Mouse (Mus musculus) liver, embryonic 16.5 days (tissue): ENCODE results near the gene Dpagt1. TPM values are rescaled to one million over a fixed set of nuclear protein-coding genes. Genes with fewer than 3 reads are reported as not detected.
A peak's percentile ranks its signal among the peaks of the same experiment; 100 is the strongest.
"Not testable (repeated sequence)": the region's sequence is repeated elsewhere in the genome, so short reads cannot be mapped to it uniquely, and the experiment has no call there.

Experiments
- ATAC-seq: fragments of 200-750 bp; cut with Nextera tagmentation; 2 replicates; pipeline ENCODE4 v1.8.0; 2017; ENCODE audit warnings: low read depth, mild to moderate bottlenecking, moderate number of reproducible peaks, moderate library complexity
- H3K27ac ChIP-seq: fragments of 300-500 bp; sonication (generic); 2 replicates; pipeline ENCODE4 v1.5.1; 2014; ENCODE audit warnings: mild to moderate bottlenecking, low read length
- H3K27me3 ChIP-seq: fragments of 300-500 bp; sonication (generic); 2 replicates; pipeline ENCODE4 v1.6.1; 2014; ENCODE audit warnings: low read depth, low read length, mixed read lengths; ENCODE audit not compliant: control insufficient read depth, insufficient read depth
- H3K36me3 ChIP-seq: fragments of 300-500 bp; sonication (generic); 2 replicates; pipeline ENCODE4 v1.6.1; 2014; ENCODE audit warnings: mild to moderate bottlenecking; ENCODE audit not compliant: control insufficient read depth, insufficient read depth
- H3K4me1 ChIP-seq: fragments of 300-500 bp; sonication (generic); 2 replicates; pipeline ENCODE4 v1.6.1; 2014; ENCODE audit warnings: low read depth, low read length, mixed read lengths; ENCODE audit not compliant: control insufficient read depth
- H3K4me2 ChIP-seq: fragments of 300-500 bp; sonication (generic); 2 replicates; pipeline ENCODE4 v1.6.1; 2014; ENCODE audit warnings: low read depth, low read length, mixed read lengths
- H3K4me3 ChIP-seq: fragments of 300-500 bp; sonication (generic); 2 replicates; pipeline ENCODE4 v1.5.1; 2014; ENCODE audit warnings: low read depth, mild to moderate bottlenecking, low read length
- H3K9ac ChIP-seq: fragments of 300-500 bp; sonication (generic); 2 replicates; pipeline ENCODE4 v1.6.1; 2014; ENCODE audit warnings: low read depth, low read length
- H3K9me3 ChIP-seq: fragments of 300-500 bp; sonication (generic); replicated peaks from 2 replicates; pipeline ENCODE4 v1.6.1; 2016; ENCODE audit warnings: low read length; ENCODE audit not compliant: control insufficient read depth
- WGBS: fragments of 180-500 bp; shearing (Covaris S2); extraction: QIAGEN DNeasy Blood & Tissue Kit; methylation state at CpG from one replicate; pipeline ENCODE4 v1.1.7; 2014; ENCODE audit not compliant: insufficient replicate concordance; 5-methylcytosine and 5-hydroxymethylcytosine counted together
- polyA plus RNA-seq: library from polyadenylated mRNA; unstranded; fragments of >200 nt; fragmentation: Nextera tagmentation; extraction: Ambion mirVana; gene quantifications from 2 replicates; pipeline ENCODE4 v1.2.1, GENCODE M21; 2015

The Dpagt1 gene
- polyA plus RNA-seq, 1 experiment from 2014 or later: 20.1 TPM

DNA sequence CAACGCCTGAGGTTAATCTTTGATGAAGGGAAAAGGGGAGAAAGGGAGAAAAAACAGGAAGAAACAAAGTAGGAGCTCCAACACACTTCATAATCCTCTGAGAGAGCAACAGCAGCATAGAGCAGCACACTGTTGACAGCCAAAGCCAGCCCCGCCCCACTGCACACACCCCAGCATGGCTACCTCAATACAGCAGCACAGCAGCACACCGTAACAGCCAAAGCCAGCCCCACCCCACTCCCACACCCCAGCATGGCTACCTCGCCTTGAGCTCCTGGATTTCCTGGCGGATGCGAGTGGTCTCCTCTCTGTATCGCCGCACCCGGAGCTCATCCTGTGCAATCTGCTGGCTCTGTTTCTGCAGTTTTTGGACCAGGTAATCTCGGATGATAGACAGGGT lies 26.5 kb downstream of the Dpagt1 start:
- WGBS: 78% methylated on average over 10 of the region's 10 CpGs
- no peak for ATAC-seq
- no peak overlapping the region for H3K4me3 ChIP-seq

DNA sequence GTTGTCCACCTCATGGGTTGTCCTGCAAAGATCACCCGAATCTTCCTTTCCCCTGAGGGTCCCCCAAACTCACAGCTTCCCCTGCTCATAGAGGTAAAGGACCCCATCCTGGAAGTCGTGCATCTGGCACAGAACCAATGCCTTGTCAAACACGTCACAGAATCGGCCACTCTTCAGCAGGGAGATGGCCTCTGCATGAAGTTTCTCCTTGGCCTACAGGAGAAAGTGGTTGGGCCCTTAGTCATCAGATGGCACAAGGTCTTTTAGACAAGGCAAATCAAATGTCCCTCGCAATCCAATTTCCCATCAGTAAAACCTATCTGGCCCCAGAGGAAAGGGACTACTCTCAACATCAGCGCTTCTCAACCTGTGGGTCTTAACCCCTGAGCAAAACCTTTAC lies 27.3 kb downstream of the Dpagt1 start:
- H3K36me3 ChIP-seq: peaks cover 78% of the 10 kb centered on the region
- no peak for ATAC-seq
- H3K4me3 ChIP-seq: no peak overlapping the region
- no peaks in the 10 kb centered on the region for H3K27me3 ChIP-seq
- no peak overlapping the region for H3K4me2 ChIP-seq
- H3K27ac ChIP-seq: no peak overlapping the region
- H3K4me1 ChIP-seq: peaks cover 4% of the 10 kb centered on the region
- no peaks in the 10 kb centered on the region for H3K9me3 ChIP-seq
- WGBS: 84% methylated on average over 6 of the region's 6 CpGs
- no peak overlapping the region for H3K9ac ChIP-seq

More for the DNA sequence above, 26.5 kb downstream of the Dpagt1 start:
- Histone ChIP-seq H3K4me2 (no peak overlapping the region), H3K27me3 (no peaks in the 10 kb centered on the region), H3K36me3 (peaks cover 83% of the 10 kb centered on the region), H3K27ac (no peak overlapping the region), H3K9ac (no peak overlapping the region), H3K4me1 (peaks cover 4% of the 10 kb centered on the region), H3K9me3 (no peaks in the 10 kb centered on the region)

DNA sequence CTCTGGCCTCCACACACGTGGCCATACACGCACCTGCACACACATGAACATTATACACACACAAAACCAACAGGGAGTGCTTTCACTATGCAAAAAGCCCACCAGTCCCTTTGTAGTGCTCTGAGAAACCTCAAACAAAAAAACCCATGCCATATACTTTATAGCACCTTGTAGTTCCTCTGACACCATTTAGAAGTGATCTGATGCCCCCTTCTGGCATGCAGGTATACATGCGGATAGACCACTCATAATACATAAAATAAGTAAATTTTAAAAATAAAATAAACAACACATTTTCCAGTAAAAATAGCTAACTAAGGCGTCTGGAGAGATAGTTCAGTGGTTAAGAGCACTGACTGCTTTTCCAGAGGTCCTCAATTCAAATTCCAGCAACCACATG lies 31.4 kb downstream of the Dpagt1 start:
- 61% methylated on average over 4 of the region's 4 CpGs for WGBS
- no peaks in the 10 kb centered on the region for H3K27me3 ChIP-seq
- H3K9ac ChIP-seq: no peak overlapping the region
- H3K27ac ChIP-seq: no peak overlapping the region
- no peak for ATAC-seq
- no peak overlapping the region for H3K4me3 ChIP-seq
- no peaks in the 10 kb centered on the region for H3K9me3 ChIP-seq
- H3K4me1 ChIP-seq: peaks cover 10% of the 10 kb centered on the region
- H3K4me2 ChIP-seq: no peak overlapping the region
- H3K36me3 ChIP-seq: peaks cover 61% of the 10 kb centered on the region

DNA sequence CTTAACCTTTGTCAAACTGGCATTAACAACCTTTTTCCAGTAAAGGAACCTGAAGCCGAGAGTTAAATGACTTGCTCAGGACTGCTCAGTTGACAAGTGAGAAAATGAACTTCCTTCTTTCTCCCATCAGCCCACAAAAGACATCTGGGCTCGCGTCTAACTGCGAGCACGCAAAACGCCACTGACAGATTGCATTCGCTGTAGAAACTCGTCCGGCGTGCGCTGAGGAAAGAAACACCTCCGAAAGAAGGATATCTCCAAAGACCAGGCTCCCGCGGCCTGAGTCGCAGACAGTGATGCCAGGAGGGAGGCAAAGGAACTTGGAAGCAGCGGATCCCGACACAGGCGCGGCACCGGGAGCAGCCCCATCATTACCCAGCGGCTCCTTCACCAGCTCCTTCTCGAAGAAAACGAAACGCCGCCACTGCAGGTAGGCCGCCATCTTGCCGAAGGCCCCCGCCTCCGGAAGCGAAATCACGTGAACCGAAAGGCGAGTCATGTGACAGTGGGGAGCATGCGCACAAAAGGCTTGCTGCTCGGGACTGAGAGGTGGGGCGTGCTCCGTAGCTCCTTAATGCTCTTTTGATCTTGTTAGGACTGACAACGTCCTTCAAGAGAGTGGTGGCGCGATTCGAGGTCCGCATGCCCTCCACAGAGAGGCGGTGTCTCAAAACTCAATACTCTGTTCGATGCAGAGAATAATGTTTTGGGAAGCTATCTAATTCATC lies 35.5 kb downstream of the Dpagt1 start, which contains the start of gene Vps11:
Gene Vps11, minus strand, starts transcription at position 481 of the 728 bp plus-strand sequence.
- peak; percentile 90 for ATAC-seq
- under 1% methylated on average over 44 of the region's 44 CpGs for WGBS

DNA sequence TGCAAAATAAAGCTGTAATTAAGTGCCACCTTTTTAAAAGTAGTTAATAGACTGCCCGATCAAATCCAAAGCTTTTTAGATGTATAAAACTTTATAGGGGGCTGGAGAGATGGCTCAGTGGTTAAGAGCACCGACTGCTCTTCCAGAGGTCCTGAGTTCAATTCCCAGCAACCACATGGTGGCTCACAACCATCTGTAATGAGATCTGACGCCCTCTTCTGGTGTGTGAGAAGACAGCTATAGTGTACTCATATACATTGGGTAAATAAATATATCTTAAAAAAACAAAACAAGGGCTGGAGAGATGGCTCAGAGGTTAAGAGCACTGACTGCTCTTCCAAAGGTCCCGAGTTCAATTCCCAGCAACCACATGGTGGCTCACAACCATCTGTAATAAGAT lies 36.1 kb downstream of the Dpagt1 start:
- 44% methylated on average over 4 of the region's 4 CpGs for WGBS
- not testable (repeated sequence) for H3K9me3 ChIP-seq, H3K4me1 ChIP-seq, H3K27me3 ChIP-seq
- H3K27ac ChIP-seq: peak overlapping the region; percentile 72
- peak overlapping the region; percentile 84 for H3K4me3 ChIP-seq
- peak overlapping the region; percentile 27; the same call in 1 of the 2 replicates for H3K9ac ChIP-seq
- H3K4me2 ChIP-seq: peak overlapping the region; percentile 78
- ATAC-seq: 0 out of 2 replicates have a peak, but pooled peaks have one; percentile 18
- peaks cover 16% of the 10 kb centered on the region for H3K36me3 ChIP-seq

More for the DNA sequence above, 35.5 kb downstream of the Dpagt1 start, which contains the start of gene Vps11:
- H3K9me3 ChIP-seq: no peaks in the 10 kb centered on the region
- H3K4me1 ChIP-seq: peaks cover 7% of the 10 kb centered on the region
- H3K4me2 ChIP-seq: peak within 1 kb of the TSS; percentile 78
- H3K27me3 ChIP-seq: no peaks in the 10 kb centered on the region
- H3K27ac ChIP-seq: peak within 1 kb of the TSS; percentile 83
- H3K36me3 ChIP-seq: peaks cover 22% of the 10 kb centered on the region
- H3K9ac ChIP-seq: peak within 1 kb of the TSS; percentile 83
- H3K4me3 ChIP-seq: peak within 1 kb of the TSS; percentile 84

DNA sequence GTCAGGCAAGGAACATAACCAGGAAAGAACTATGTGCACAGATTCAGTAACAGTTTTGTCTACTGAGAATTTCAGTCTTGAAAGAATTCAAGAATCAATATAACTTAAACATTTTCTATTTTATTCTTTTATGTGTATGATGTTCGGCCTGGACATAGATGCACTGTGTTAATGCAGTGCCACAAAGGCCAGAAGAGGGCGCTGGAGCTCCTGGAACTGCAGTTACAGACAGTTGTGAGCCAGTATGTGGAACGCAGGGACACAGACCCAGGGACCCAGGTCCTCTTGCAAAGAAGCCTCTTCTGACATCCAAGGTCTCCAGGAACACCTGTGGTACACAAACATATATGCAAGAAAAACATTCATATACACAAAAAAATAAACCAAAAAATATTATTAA lies 38.7 kb downstream of the Dpagt1 start:
- peaks cover 7% of the 10 kb centered on the region for H3K4me1 ChIP-seq
- H3K4me3 ChIP-seq: no peak overlapping the region
- H3K4me2 ChIP-seq: no peak overlapping the region
- H3K27me3 ChIP-seq: no peaks in the 10 kb centered on the region
- peaks cover 1% of the 10 kb centered on the region for H3K36me3 ChIP-seq
- no peak for ATAC-seq
- WGBS: 53% methylated on average over 3 of the region's 3 CpGs
- no peaks in the 10 kb centered on the region for H3K9me3 ChIP-seq
- no peak overlapping the region for H3K27ac ChIP-seq
- no peak overlapping the region for H3K9ac ChIP-seq

DNA sequence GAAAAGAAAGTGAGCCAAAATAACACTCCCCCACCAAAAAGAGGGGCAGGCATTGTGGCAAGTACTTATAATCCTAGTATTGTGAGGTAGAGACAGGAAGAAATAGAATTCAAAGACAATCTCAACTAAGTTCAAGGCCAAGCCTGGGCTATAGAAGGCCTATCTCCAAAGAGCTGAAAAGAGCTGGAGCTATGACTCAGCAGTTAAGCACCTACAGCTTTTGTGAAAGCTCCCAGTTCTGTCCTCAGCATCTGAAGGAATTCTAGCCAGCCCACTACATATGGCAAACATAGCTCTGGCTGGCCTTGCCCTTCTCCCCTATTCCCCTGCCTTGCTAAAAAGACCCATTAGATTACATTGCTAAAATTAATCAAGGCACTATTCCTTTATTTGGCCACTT lies 47.6 kb downstream of the Dpagt1 start:
- no peak for ATAC-seq
- H3K27ac ChIP-seq: no peak overlapping the region

DNA sequence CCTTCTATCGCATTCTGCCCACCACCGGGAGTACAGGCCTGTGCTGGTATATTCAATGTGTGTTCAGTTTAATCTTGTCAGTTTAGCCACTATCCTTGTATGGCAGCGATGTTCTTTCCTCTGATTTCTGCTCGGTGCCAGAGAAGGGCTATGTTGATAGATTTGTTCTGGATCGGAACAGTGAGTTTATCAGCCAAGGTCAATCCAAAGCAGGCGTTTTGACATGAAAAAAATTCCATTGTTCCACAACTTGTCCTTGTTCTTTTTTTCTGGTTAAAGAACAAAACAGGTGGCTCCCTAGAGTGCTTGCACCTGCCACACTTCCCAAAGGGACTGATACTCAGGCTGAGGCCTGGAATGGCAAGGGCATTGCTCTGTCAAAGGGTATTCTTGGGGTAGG lies 50.3 kb downstream of the Dpagt1 start:
- no peak overlapping the region for H3K27ac ChIP-seq
- no peak overlapping the region for H3K9ac ChIP-seq
- WGBS: 80% methylated on average over 6 of the region's 6 CpGs
- H3K36me3 ChIP-seq: no peaks in the 10 kb centered on the region
- H3K4me3 ChIP-seq: no peak overlapping the region
- no peaks in the 10 kb centered on the region for H3K27me3 ChIP-seq
- no peak overlapping the region for H3K4me2 ChIP-seq
- no peaks in the 10 kb centered on the region for H3K9me3 ChIP-seq
- no peak for ATAC-seq
- peaks cover 22% of the 10 kb centered on the region for H3K4me1 ChIP-seq

More for the DNA sequence above, 47.6 kb downstream of the Dpagt1 start:
- Histone ChIP-seq H3K9me3 (no peaks in the 10 kb centered on the region), H3K36me3 (no peaks in the 10 kb centered on the region), H3K27me3 (no peaks in the 10 kb centered on the region), H3K4me3 (no peak overlapping the region), H3K4me1 (peaks cover 9% of the 10 kb centered on the region), H3K9ac (no peak overlapping the region), H3K4me2 (no peak overlapping the region)

DNA sequence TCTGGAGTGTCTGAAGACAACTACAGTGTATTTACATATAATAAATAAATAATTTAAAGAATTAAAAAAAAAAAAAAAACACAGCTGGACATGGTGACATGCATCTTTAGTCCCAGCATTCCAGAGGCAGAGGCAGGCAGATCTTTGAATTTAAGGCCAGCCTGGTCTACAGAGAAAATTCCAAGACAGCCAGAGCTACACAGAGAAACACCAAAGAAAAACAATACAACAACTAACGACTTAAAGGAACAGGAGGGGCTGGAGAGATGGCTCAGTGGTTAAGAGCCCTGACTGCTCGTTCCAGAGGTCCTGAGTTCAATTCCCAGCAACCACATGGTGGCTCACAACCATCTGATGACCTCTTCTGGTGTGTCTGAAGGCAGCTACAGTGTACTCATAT lies 51.5 kb downstream of the Dpagt1 start:
- not testable (repeated sequence) for H3K27ac ChIP-seq, H3K4me3 ChIP-seq, H3K27me3 ChIP-seq, H3K9ac ChIP-seq, H3K36me3 ChIP-seq, H3K4me2 ChIP-seq, H3K9me3 ChIP-seq, ATAC-seq
- 58% methylated on average over 2 of the region's 2 CpGs for WGBS
- H3K4me1 ChIP-seq: peaks cover 22% of the 10 kb centered on the region
